Mouse (Mus musculus): ENCODE results near the gene Smco4. TPM values are rescaled to one million over a fixed set of nuclear protein-coding genes. Genes with fewer than 3 reads are reported as not detected.
"Not testable (repeated sequence)": the region's sequence is repeated elsewhere in the genome, so short reads cannot be mapped to it uniquely, and the experiment has no call there.

Smco4 gene
- polyA plus RNA-seq, 1 experiment = 10.5 TPM

- TF ChIP-seq REST (IDR thresholded peaks at IDR 0.05; ENCODE audit: insufficient read depth, insufficient read length) = no peak
- no peak for TF ChIP-seq MYOG (IDR thresholded peaks at IDR 0.05; ENCODE audit: control insufficient read depth in 1 of 3, insufficient read depth in 1 of 3, insufficient read length in 2 of 3, low read depth in 2 of 3)
- TF ChIP-seq TCF12 (IDR thresholded peaks at IDR 0.05; ENCODE audit: insufficient read depth, poor library complexity, severe bottlenecking) = no peak
- no peak for TF ChIP-seq E2F4 (IDR thresholded peaks at IDR 0.05; ENCODE audit: insufficient read depth)
- TF ChIP-seq USF1 (IDR thresholded peaks at IDR 0.05; ENCODE audit: low read depth) = no peak
- no peak for TF ChIP-seq CEBPB (IDR thresholded peaks at IDR 0.05; ENCODE audit: insufficient read depth, poor library complexity, severe bottlenecking)
- TF ChIP-seq SRF (IDR thresholded peaks at IDR 0.05; ENCODE audit: control insufficient read depth, insufficient read length, low read depth) = no peak
- no peak for TF ChIP-seq POLR2AphosphoS2 (IDR thresholded peaks at IDR 0.05; ENCODE audit: insufficient read length, low read depth)
- TF ChIP-seq MYOD1 (IDR thresholded peaks at IDR 0.05; ENCODE audit: control insufficient read depth in 1 of 3, insufficient read length in 2 of 3, low read depth in 2 of 3) = no peak
- no peak for TF ChIP-seq MAX (IDR thresholded peaks at IDR 0.05; ENCODE audit: low read depth)
- no peak for TF ChIP-seq POLR2A (IDR thresholded peaks at IDR 0.05; ENCODE audit: insufficient read length, low read depth)
- no peaks in the 10 kb centered on the region for H3K27me3 ChIP-seq (ENCODE audit: control insufficient read depth, insufficient read depth, insufficient read length)
Observed at GRCm38 (mm10) chr9:15538979-15539533, 45.8 kb downstream of the Smco4 start.

GRCm38 (mm10) chr9:15541735-15542354, 48.6 kb downstream of the Smco4 start:
- no peak overlapping the region for H3K4me2 ChIP-seq (ENCODE audit: low read depth)
- H3K27me3 ChIP-seq (ENCODE audit: control insufficient read depth, insufficient read depth, insufficient read length) = no peaks in the 10 kb centered on the region
- TF ChIP-seq CEBPB (IDR thresholded peaks at IDR 0.05; ENCODE audit: insufficient read depth, poor library complexity, severe bottlenecking) (no peak), MYOD1 (IDR thresholded peaks at IDR 0.05; ENCODE audit: control insufficient read depth in 1 of 3, insufficient read length in 2 of 3, low read depth in 2 of 3) (peak in 1 of 3 experiments; percentile 26)
- no peak overlapping the region for H3K4me3 ChIP-seq
- H3K36me3 ChIP-seq (ENCODE audit: control insufficient read depth, insufficient read depth) = no peaks in the 10 kb centered on the region
- no peak overlapping the region for H3ac ChIP-seq (ENCODE audit: control insufficient read depth, insufficient read length)
- no peaks in the 10 kb centered on the region for H3K79me2 ChIP-seq (ENCODE audit: control insufficient read depth, insufficient read depth)

More at GRCm38 (mm10) chr9:15538979-15539533, 45.8 kb downstream of the Smco4 start:
- H3K4me2 ChIP-seq (ENCODE audit: low read depth) = no peak overlapping the region
- H3K79me2 ChIP-seq (ENCODE audit: control insufficient read depth, insufficient read depth) = no peaks in the 10 kb centered on the region
- H3K4me3 ChIP-seq = no peak overlapping the region
- no peak overlapping the region for H3ac ChIP-seq (ENCODE audit: control insufficient read depth, insufficient read length)
- H3K36me3 ChIP-seq (ENCODE audit: control insufficient read depth, insufficient read depth) = no peaks in the 10 kb centered on the region

GRCm38 (mm10) chr9:15550461-15550961, 57.3 kb downstream of the Smco4 start:
- no peaks in the 10 kb centered on the region for H3K36me3 ChIP-seq (ENCODE audit: control insufficient read depth, insufficient read depth)
- H3K4me3 ChIP-seq = no peak overlapping the region
- H3K27me3 ChIP-seq (ENCODE audit: control insufficient read depth, insufficient read depth, insufficient read length) = no peaks in the 10 kb centered on the region
- H3K4me2 ChIP-seq (ENCODE audit: low read depth) = no peak overlapping the region
- no peak overlapping the region for H3ac ChIP-seq (ENCODE audit: control insufficient read depth, insufficient read length)
- H3K79me2 ChIP-seq (ENCODE audit: control insufficient read depth, insufficient read depth) = no peaks in the 10 kb centered on the region
- no peak for TF ChIP-seq MAX (IDR thresholded peaks at IDR 0.05; ENCODE audit: low read depth)
- TF ChIP-seq MYOD1 (IDR thresholded peaks at IDR 0.05; ENCODE audit: control insufficient read depth in 1 of 3, insufficient read length in 2 of 3, low read depth in 2 of 3) = no peak

- H3K4me2 ChIP-seq (ENCODE audit: low read depth); H3ac ChIP-seq (ENCODE audit: control insufficient read depth, insufficient read length); H3K4me3 ChIP-seq; H3K79me2 ChIP-seq (ENCODE audit: control insufficient read depth, insufficient read depth); H3K36me3 ChIP-seq (ENCODE audit: control insufficient read depth, insufficient read depth); H3K27me3 ChIP-seq (ENCODE audit: control insufficient read depth, insufficient read depth, insufficient read length): not testable (repeated sequence)
Observed at GRCm38 (mm10) chr9:15551073-15551472, 57.8 kb downstream of the Smco4 start.

- no peak overlapping the region for H3ac ChIP-seq (ENCODE audit: control insufficient read depth, insufficient read length)
- H3K27me3 ChIP-seq (ENCODE audit: control insufficient read depth, insufficient read depth, insufficient read length) = no peaks in the 10 kb centered on the region
Observed at GRCm38 (mm10) chr9:15551933-15552851, 59.0 kb downstream of the Smco4 start.

More at GRCm38 (mm10) chr9:15551933-15552851, 59.0 kb downstream of the Smco4 start:
- Histone ChIP-seq H3K79me2 (ENCODE audit: control insufficient read depth, insufficient read depth) (no peaks in the 10 kb centered on the region), H3K4me3 (no peak overlapping the region), H3K36me3 (ENCODE audit: control insufficient read depth, insufficient read depth) (no peaks in the 10 kb centered on the region), H3K4me2 (ENCODE audit: low read depth) (peak overlapping the region; percentile 38)
- TF ChIP-seq POLR2A (IDR thresholded peaks at IDR 0.05; ENCODE audit: insufficient read length, low read depth) = no peak
- no peak for TF ChIP-seq CEBPB (IDR thresholded peaks at IDR 0.05; ENCODE audit: insufficient read depth, poor library complexity, severe bottlenecking)
- no peak for TF ChIP-seq TCF3 (IDR thresholded peaks at IDR 0.05; ENCODE audit: insufficient read length, low read depth)
- TF ChIP-seq REST (IDR thresholded peaks at IDR 0.05; ENCODE audit: insufficient read depth, insufficient read length) = no peak
- TF ChIP-seq POLR2AphosphoS2 (IDR thresholded peaks at IDR 0.05; ENCODE audit: insufficient read length, low read depth) = no peak
- TF ChIP-seq MAX (IDR thresholded peaks at IDR 0.05; ENCODE audit: low read depth) = no peak
- TF ChIP-seq TCF12 (IDR thresholded peaks at IDR 0.05; ENCODE audit: insufficient read depth, poor library complexity, severe bottlenecking) = no peak
- TF ChIP-seq MYOD1 (IDR thresholded peaks at IDR 0.05; ENCODE audit: control insufficient read depth in 1 of 3, insufficient read length in 2 of 3, low read depth in 2 of 3) = no peak
- no peak for TF ChIP-seq E2F4 (IDR thresholded peaks at IDR 0.05; ENCODE audit: insufficient read depth)
- no peak for TF ChIP-seq SRF (IDR thresholded peaks at IDR 0.05; ENCODE audit: control insufficient read depth, insufficient read length, low read depth)
- no peak for TF ChIP-seq MYOG (IDR thresholded peaks at IDR 0.05; ENCODE audit: control insufficient read depth in 1 of 3, insufficient read depth in 1 of 3, insufficient read length in 2 of 3, low read depth in 2 of 3)
- no peak for TF ChIP-seq USF1 (IDR thresholded peaks at IDR 0.05; ENCODE audit: low read depth)

All from myocyte (in vitro differentiated cells).